Mouse (Mus musculus) midbrain, embryonic 10.5 days (tissue): Measurements from ENCODE around the gene Slc13a3. TPM values are rescaled to one million over a fixed set of nuclear protein-coding genes. Genes with fewer than 3 reads are reported as not detected.

Source experiments
- DNase-seq: peaks from one replicate; pipeline ENCODE4 v3.0.0-alpha.2; 2017; ENCODE audit warnings: low spot score
- H3K27ac ChIP-seq: fragments of 300-500 bp; sonication (generic); replicated peaks from 2 replicates; pipeline ENCODE4 v1.5.1; 2016; ENCODE audit warnings: mild to moderate bottlenecking
- H3K27me3 ChIP-seq: fragments of 300-500 bp; sonication (generic); 2 replicates; pipeline ENCODE4 v1.6.1; 2016; ENCODE audit warnings: low read depth, mild to moderate bottlenecking; ENCODE audit not compliant: poor library complexity, severe bottlenecking
- H3K36me3 ChIP-seq: fragments of 300-500 bp; sonication (generic); 2 replicates; pipeline ENCODE4 v1.6.1; 2016; ENCODE audit warnings: mild to moderate bottlenecking, moderate library complexity
- H3K4me1 ChIP-seq: fragments of 300-500 bp; sonication (generic); 2 replicates; pipeline ENCODE4 v1.6.1; 2016
- H3K4me3 ChIP-seq: fragments of 300-500 bp; sonication (generic); 2 replicates; pipeline ENCODE4 v1.5.1; 2016; ENCODE audit warnings: mild to moderate bottlenecking, moderate library complexity
- H3K9me3 ChIP-seq: fragments of 300-500 bp; sonication (generic); replicated peaks from 2 replicates; pipeline ENCODE4 v1.6.1; 2016; ENCODE audit warnings: mild to moderate bottlenecking
- WGBS: fragments of 180-500 bp; shearing (Covaris S2); methylation state at CpG from one replicate; pipeline ENCODE4 v1.1.7; 2016; 5-methylcytosine and 5-hydroxymethylcytosine counted together
- polyA plus RNA-seq: library from polyadenylated mRNA; unstranded; fragments of >200 nt; fragmentation: Nextera tagmentation; extraction: Ambion mirVana; gene quantifications from 2 replicates; pipeline ENCODE4 v1.2.1, GENCODE M21; 2016

Gene Slc13a3
- polyA plus RNA-seq, 1 experiment from 2014 or later, result 0.48 TPM

GRCm38 (mm10) chr2:165396831-165397501, 76.1 kb downstream of the Slc13a3 start:
- DNase-seq, result peak; percentile 30
- H3K4me3 ChIP-seq, result no peak overlapping the region
- peaks cover 27% of the 10 kb centered on the region for H3K4me1 ChIP-seq
- H3K9me3 ChIP-seq, result no peaks in the 10 kb centered on the region
- H3K36me3 ChIP-seq, result no peaks in the 10 kb centered on the region
- WGBS, result 45% methylated on average over 20 of the region's 20 CpGs
- peak overlapping the region; percentile 74 for H3K27ac ChIP-seq
- H3K27me3 ChIP-seq, result no peaks in the 10 kb centered on the region

GRCm38 (mm10) chr2:165392156-165392555, 80.9 kb downstream of the Slc13a3 start:
- Histone ChIP-seq H3K4me3 (no peak overlapping the region), H3K36me3 (no peaks in the 10 kb centered on the region), H3K4me1 (peaks cover 18% of the 10 kb centered on the region), H3K27me3 (no peaks in the 10 kb centered on the region), H3K27ac (no peak overlapping the region), H3K9me3 (no peaks in the 10 kb centered on the region)
- no peak for DNase-seq
- WGBS, result 87% methylated on average over 4 of the region's 4 CpGs

GRCm38 (mm10) chr2:165391561-165391960, 81.5 kb downstream of the Slc13a3 start:
- Histone ChIP-seq H3K27ac (no peak overlapping the region), H3K4me3 (no peak overlapping the region), H3K4me1 (peaks cover 18% of the 10 kb centered on the region), H3K36me3 (peaks cover 4% of the 10 kb centered on the region), H3K9me3 (no peaks in the 10 kb centered on the region), H3K27me3 (no peaks in the 10 kb centered on the region)
- 15% methylated on average over 8 of the region's 8 CpGs for WGBS
- DNase-seq, result peak; percentile 61

- Histone ChIP-seq H3K27ac (no peak overlapping the region), H3K9me3 (no peaks in the 10 kb centered on the region), H3K36me3 (peaks cover 25% of the 10 kb centered on the region), H3K27me3 (no peaks in the 10 kb centered on the region), H3K4me3 (no peak overlapping the region), H3K4me1 (peaks cover 29% of the 10 kb centered on the region)
- 88% methylated on average over 6 of the region's 6 CpGs for WGBS
- no peak for DNase-seq
Measured at GRCm38 (mm10) chr2:165389299-165389952, 83.6 kb downstream of the Slc13a3 start.

GRCm38 (mm10) chr2:165387844-165388495, 85.1 kb downstream of the Slc13a3 start, which contains the start of gene Zfp334:
Zfp334 (minus strand) TSS chr2:165388259.
- Histone ChIP-seq H3K4me3 (peak within 1 kb of the TSS; percentile 83), H3K9me3 (no peaks in the 10 kb centered on the region), H3K27ac (peak within 1 kb of the TSS; percentile 99), H3K36me3 (peaks cover 40% of the 10 kb centered on the region), H3K27me3 (no peaks in the 10 kb centered on the region), H3K4me1 (peaks cover 29% of the 10 kb centered on the region)
- under 1% methylated on average over 40 of the region's 40 CpGs for WGBS
- DNase-seq, result peak; percentile 98

- Histone ChIP-seq H3K27me3 (no peaks in the 10 kb centered on the region), H3K4me3 (peak overlapping the region; percentile 83), H3K27ac (peak overlapping the region; percentile 99), H3K9me3 (no peaks in the 10 kb centered on the region), H3K4me1 (peaks cover 29% of the 10 kb centered on the region), H3K36me3 (peaks cover 46% of the 10 kb centered on the region)
- 8% methylated on average over 4 of the region's 4 CpGs for WGBS
- DNase-seq, result no peak
Measured at GRCm38 (mm10) chr2:165387370-165387769, 85.7 kb downstream of the Slc13a3 start.

GRCm38 (mm10) chr2:165380050-165380449, 93.0 kb downstream of the Slc13a3 start:
- H3K4me3 ChIP-seq, result no peak overlapping the region
- H3K27me3 ChIP-seq, result no peaks in the 10 kb centered on the region
- H3K36me3 ChIP-seq, result peaks cover 100% of the 10 kb centered on the region
- H3K4me1 ChIP-seq, result peaks cover 9% of the 10 kb centered on the region; the same call in 1 of the 2 replicates
- 96% methylated on average over 25 of the region's 25 CpGs for WGBS
- no peak for DNase-seq
- no peak overlapping the region for H3K27ac ChIP-seq
- H3K9me3 ChIP-seq, result peaks cover 28% of the 10 kb centered on the region

GRCm38 (mm10) chr2:165376001-165376400, 97.0 kb downstream of the Slc13a3 start:
- peaks cover 73% of the 10 kb centered on the region for H3K36me3 ChIP-seq

GRCm38 (mm10) chr2:165375478-165375877, 97.6 kb downstream of the Slc13a3 start:
- Histone ChIP-seq H3K27me3 (no peaks in the 10 kb centered on the region), H3K36me3 (peaks cover 68% of the 10 kb centered on the region), H3K4me3 (no peak overlapping the region), H3K9me3 (peaks cover 11% of the 10 kb centered on the region), H3K27ac (no peak overlapping the region), H3K4me1 (peaks cover 12% of the 10 kb centered on the region)
- WGBS, result 88% methylated on average over 5 of the region's 5 CpGs
- no peak for DNase-seq

More at GRCm38 (mm10) chr2:165376001-165376400, 97.0 kb downstream of the Slc13a3 start:
- H3K4me3 ChIP-seq, result no peak overlapping the region
- no peak overlapping the region for H3K27ac ChIP-seq
- peaks cover 16% of the 10 kb centered on the region for H3K9me3 ChIP-seq
- WGBS, result 87% methylated on average over 4 of the region's 4 CpGs
- H3K27me3 ChIP-seq, result no peaks in the 10 kb centered on the region
- DNase-seq, result no peak
- H3K4me1 ChIP-seq, result peaks cover 8% of the 10 kb centered on the region

- Histone ChIP-seq H3K9me3 (no peaks in the 10 kb centered on the region; the same call in 1 of the 2 replicates), H3K4me3 (peak overlapping the region; percentile 28), H3K4me1 (peaks cover 38% of the 10 kb centered on the region), H3K27ac (peak overlapping the region; percentile 13; the same call in 1 of the 2 replicates), H3K36me3 (peaks cover 24% of the 10 kb centered on the region), H3K27me3 (peaks cover 13% of the 10 kb centered on the region; the same call in 1 of the 2 replicates)
- DNase-seq, result no peak
- 25% methylated on average over 3 of the region's 3 CpGs for WGBS
Measured at GRCm38 (mm10) chr2:165371066-165371465, 102.0 kb downstream of the Slc13a3 start.

GRCm38 (mm10) chr2:165370348-165370747, 102.7 kb downstream of the Slc13a3 start:
- no peak for DNase-seq
- Histone ChIP-seq H3K9me3 (no peaks in the 10 kb centered on the region; the same call in 1 of the 2 replicates), H3K27ac (no peak overlapping the region), H3K27me3 (peaks cover 18% of the 10 kb centered on the region), H3K4me1 (peaks cover 38% of the 10 kb centered on the region), H3K4me3 (no peak overlapping the region), H3K36me3 (peaks cover 17% of the 10 kb centered on the region)
- WGBS, result 90% methylated on average over 3 of the region's 3 CpGs

- WGBS, result under 1% methylated on average over 27 of the region's 27 CpGs
- H3K36me3 ChIP-seq, result peaks cover under 1% of the 10 kb centered on the region; the same call in 1 of the 2 replicates
- peaks cover 48% of the 10 kb centered on the region for H3K4me1 ChIP-seq
- H3K9me3 ChIP-seq, result no peaks in the 10 kb centered on the region
- peak within 1 kb of the TSS; percentile 67 for H3K4me3 ChIP-seq
- H3K27ac ChIP-seq, result peak within 1 kb of the TSS; percentile 95
- peak; percentile 86 for DNase-seq
- peaks cover 28% of the 10 kb centered on the region for H3K27me3 ChIP-seq
Measured at GRCm38 (mm10) chr2:165368496-165368895, 104.5 kb downstream of the Slc13a3 start, which contains the start of gene Zfp663. Zfp663 (minus strand) TSS chr2:165368729.
